Mouse (Mus musculus): ENCODE results near the gene D11Wsu47e.

The D11Wsu47e gene

GRCm38 (mm10) chr11:113727992-113728391, 43.8 kb downstream of the D11Wsu47e start:
- in situ Hi-C loops (cut with MboI, MseI) = no loop called here

GRCm38 (mm10) chr11:113729239-113729638, 45.0 kb downstream of the D11Wsu47e start:
- in situ Hi-C loops (cut with MboI, MseI) = no loop called here

GRCm38 (mm10) chr11:113729917-113730316, 45.7 kb downstream of the D11Wsu47e start:
- in situ Hi-C loops (cut with MboI, MseI) = no loop called here

- in situ Hi-C loops (cut with MboI, MseI) = no loop called here
These were observed 46.7 kb downstream of the D11Wsu47e start for GRCm38 (mm10) chr11:113730879-113731278.

- in situ Hi-C loops (cut with MboI, MseI) = no loop called here
These were observed 47.9 kb downstream of the D11Wsu47e start for GRCm38 (mm10) chr11:113731945-113732612.

GRCm38 (mm10) chr11:113733631-113734364, 49.6 kb downstream of the D11Wsu47e start:
- in situ Hi-C loops (cut with MboI, MseI) = no loop called here

GRCm38 (mm10) chr11:113735151-113735550, 50.9 kb downstream of the D11Wsu47e start:
- in situ Hi-C loops (cut with MboI, MseI) = no loop called here

GRCm38 (mm10) chr11:113736848-113737552, 52.8 kb downstream of the D11Wsu47e start:
- in situ Hi-C loops (cut with MboI, MseI) = no loop called here

- in situ Hi-C loops (cut with MboI, MseI) = no loop called here
These were observed 53.3 kb downstream of the D11Wsu47e start for GRCm38 (mm10) chr11:113737553-113737854.

GRCm38 (mm10) chr11:113737912-113738311, 53.7 kb downstream of the D11Wsu47e start:
- in situ Hi-C loops (cut with MboI, MseI) = no loop called here

GRCm38 (mm10) chr11:113739213-113739612, 55.0 kb downstream of the D11Wsu47e start:
- in situ Hi-C loops (cut with MboI, MseI) = no loop called here

GRCm38 (mm10) chr11:113740100-113740499, 55.9 kb downstream of the D11Wsu47e start:
- in situ Hi-C loops (cut with MboI, MseI) = no loop called here

GRCm38 (mm10) chr11:113742998-113743397, 58.8 kb downstream of the D11Wsu47e start:
- in situ Hi-C loops (cut with MboI, MseI) = no loop called here
